Mouse (Mus musculus) spleen, adult 2 months (tissue): Measurements from ENCODE around the gene Cpe.

Experiments used
- CTCF ChIP-seq: fragments of 200-500 bp; IDR thresholded peaks from 2 replicates; pipeline ENCODE4 v1.5.1; 2011; ENCODE audit warnings: mild to moderate bottlenecking, inconsistent platforms; ENCODE audit not compliant: insufficient read depth, insufficient read length, insufficient replicate concordance; ENCODE audit errors: extremely low read depth
- POLR2A ChIP-seq: fragments of 200-500 bp; IDR thresholded peaks from 2 replicates; pipeline ENCODE4 v1.6.1; 2011; ENCODE audit warnings: low read depth, low read length, inconsistent platforms

DNA sequence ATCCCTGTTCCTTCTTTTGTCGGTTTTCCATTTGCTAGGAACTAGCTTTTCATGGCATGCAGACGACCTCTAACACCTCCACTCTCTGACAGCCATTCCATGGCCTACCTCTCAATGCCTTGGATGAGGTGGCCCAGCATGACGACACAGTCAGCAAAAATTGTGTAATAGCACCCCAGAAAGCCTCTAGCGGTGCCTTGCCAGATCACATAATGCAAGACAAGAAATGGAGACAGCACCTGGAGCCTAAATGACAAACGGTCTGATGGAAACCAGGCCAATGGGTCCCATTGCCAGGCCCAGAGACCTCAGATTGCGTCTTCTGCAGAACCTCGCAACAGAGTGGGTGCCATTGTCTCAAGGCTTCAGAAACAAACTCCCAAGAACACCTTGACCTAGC lies 19.6 kb upstream of the Cpe start:
- TF ChIP-seq CTCF (no peak), POLR2A (no peak)
